Mouse (Mus musculus): Measurements from ENCODE around the gene Nppa.
"Not testable (repeated sequence)": the region's sequence is repeated elsewhere in the genome, so short reads cannot be mapped to it uniquely, and the experiment has no call there.

The Nppa gene

DNA sequence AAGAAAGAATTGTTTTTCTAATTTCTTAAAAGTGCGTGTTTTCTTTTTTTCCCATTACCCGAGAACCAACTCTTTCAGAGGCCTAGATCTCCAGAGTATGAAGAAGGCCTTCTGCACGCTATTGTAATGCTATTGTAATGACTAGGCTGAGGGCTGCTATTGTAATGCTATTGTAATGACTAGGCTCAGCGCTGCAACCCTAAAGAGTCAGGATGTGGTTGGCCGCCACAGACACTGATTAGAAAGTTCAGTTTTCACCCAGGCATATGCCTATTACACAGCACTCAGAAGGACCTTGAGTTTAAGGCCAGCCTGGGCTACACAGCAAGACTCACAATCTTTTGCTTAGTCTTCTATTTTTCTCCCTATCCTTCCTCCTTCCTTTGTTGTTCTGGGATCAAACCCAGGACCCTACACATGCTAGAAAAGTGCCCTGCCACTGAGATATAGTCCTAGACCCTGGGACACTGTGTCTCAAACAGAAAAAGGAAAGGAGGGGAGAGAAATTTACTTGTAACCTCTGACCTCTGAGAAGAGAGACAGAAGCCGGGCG, 33.4 kb downstream of the Nppa start:
- no peak for DNase-seq (ENCODE audit: low read depth, low spot score)
- Histone ChIP-seq H3K27me3 (ENCODE audit: control insufficient read depth, insufficient read depth, low read length, poor library complexity, severe bottlenecking) (no peaks in the 10 kb centered on the region), H3K36me3 (ENCODE audit: control insufficient read depth, insufficient read depth, low read length, poor library complexity, severe bottlenecking) (peaks cover 4% of the 10 kb centered on the region; the same call in 1 of the 2 replicates)

DNA sequence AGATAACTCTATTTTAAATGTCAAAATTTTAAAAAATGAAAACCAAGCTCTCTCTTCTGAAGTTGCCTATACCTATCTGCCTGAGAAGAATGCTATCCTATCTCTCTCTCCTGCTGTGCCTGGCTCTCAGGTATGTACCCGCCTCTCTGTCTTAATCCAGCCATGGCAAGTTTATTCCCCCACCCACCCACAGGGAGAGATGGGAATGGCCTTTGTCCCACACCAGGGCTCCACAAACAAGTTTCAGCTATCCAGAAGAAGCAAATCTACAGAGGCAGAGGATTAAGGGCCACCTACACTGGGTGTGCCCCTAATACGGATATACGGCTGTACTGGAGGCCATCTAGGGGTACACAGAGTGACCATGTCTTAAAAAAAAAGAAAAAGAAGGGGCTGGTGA, 34.9 kb downstream of the Nppa start:
- no peaks in the 10 kb centered on the region for H3K27me3 ChIP-seq (ENCODE audit: control insufficient read depth, insufficient read depth, low read length, poor library complexity, severe bottlenecking)
- no peak for DNase-seq (ENCODE audit: low read depth, low spot score)
- H3K36me3 ChIP-seq (ENCODE audit: control insufficient read depth, insufficient read depth, low read length, poor library complexity, severe bottlenecking) = peaks cover 4% of the 10 kb centered on the region; the same call in 1 of the 2 replicates

DNA sequence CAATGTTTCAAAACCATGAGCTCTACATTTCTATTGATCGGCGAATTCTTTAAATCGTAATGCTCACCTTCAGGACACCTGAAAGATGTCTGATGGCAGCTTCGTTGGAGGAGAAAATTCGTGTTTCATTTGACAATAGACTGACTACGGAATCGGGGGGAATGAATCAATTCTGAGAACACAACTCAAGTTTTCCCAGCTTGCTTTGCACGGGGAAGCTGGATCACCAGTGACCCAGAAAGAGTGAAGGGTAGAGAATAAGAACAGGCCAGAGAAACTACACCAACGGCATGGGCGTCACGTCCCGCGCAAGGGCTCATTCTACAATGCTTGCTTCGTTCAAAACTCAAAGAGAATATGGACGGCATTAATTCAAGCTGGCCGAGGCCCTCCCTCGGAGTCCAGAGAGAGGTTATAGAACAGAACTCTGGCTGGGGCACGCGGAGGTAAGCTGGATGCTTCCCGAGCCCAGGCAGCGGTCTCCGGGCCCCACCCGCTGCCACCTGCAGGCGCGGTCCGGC, 37.6 kb downstream of the Nppa start:
- H3K36me3 ChIP-seq (ENCODE audit: control insufficient read depth, insufficient read depth, low read length, poor library complexity, severe bottlenecking) = no peaks in the 10 kb centered on the region
- no peak for DNase-seq (ENCODE audit: low read depth, low spot score)
- no peaks in the 10 kb centered on the region for H3K27me3 ChIP-seq (ENCODE audit: control insufficient read depth, insufficient read depth, low read length, poor library complexity, severe bottlenecking)

DNA sequence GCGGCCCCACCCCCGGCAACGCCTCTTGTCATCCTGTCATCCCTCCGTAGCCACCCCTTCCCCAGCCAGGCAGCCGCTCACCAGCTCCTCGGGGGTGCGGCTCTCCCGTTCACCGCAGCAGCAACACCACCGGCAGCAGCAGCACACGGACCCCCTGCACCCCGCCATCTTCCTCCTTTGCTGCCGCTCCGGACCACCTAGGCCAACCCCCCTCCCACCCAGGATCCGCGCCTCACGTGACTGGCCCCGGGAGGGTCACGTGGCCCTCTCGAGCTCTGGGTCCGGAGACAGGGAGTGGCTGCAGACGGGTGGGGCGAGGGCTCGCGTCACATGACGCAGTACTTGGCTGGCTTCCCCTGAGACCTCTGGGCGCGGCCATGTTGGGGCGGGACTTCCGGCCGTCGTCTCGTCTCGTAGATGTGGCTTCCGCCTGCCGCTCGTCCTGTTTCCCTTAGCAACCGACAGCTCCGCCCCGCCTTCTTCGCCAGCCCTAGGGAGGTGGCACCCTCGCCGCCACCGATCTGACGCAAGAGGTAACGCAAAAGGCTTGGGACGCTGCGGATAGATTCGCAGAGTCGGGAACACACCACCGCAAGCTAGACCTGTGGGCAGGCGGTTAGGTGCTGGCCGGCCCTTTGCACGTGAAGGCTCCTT, 38.2 kb downstream of the Nppa start, which contains the start of the genes Clcn6 and Mthfr:
TSS of gene Clcn6 (minus strand) at position 222 of the 654 bp plus-strand sequence.
TSS of gene Mthfr (plus strand) at position 478 of the 654 bp plus-strand sequence.
- DNase-seq (ENCODE audit: low read depth, low spot score) = peak; percentile 99
- Histone ChIP-seq H3K36me3 (ENCODE audit: control insufficient read depth, insufficient read depth, low read length, poor library complexity, severe bottlenecking) (no peaks in the 10 kb centered on the region), H3K27me3 (ENCODE audit: control insufficient read depth, insufficient read depth, low read length, poor library complexity, severe bottlenecking) (no peaks in the 10 kb centered on the region)

DNA sequence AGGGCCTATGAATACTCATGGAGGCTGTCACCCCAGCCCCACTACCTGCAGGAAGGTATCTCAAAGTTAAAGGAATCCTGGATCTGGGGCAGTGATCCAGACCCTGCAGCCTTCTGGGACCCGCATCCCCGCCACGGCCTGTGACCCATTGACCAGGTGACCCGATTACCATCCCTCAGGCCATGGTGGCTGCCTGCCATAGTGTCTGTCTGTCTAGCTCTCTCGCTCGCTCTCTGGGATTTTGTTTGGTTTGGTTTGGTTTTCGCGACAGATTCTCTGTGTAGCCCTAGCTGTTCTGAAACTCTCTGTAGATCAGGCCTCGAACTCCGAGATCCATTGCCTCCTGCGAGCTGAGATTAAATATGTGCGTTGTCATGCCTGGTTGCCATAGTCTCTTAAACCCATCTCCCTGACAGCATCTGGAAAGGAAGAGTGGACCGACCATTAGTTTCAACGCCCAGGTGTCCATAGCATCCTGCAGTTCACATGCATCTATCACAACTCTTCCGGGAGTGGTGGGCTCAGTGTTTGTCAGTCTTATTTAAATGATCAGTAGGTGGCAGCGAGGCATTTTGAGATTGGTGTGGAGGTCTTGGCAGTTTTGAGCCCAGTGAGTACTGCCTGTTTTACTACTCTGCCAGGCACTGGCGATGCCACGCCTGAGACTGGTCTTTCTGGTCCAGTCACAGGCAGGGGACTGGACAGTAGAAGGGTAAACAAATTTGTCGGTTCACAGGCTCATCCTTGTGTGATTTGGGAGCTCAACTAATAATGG, 38.9 kb downstream of the Nppa start:
- no peaks in the 10 kb centered on the region for H3K27me3 ChIP-seq (ENCODE audit: control insufficient read depth, insufficient read depth, low read length, poor library complexity, severe bottlenecking)
- peak; percentile 23 for DNase-seq (ENCODE audit: low read depth, low spot score)
- no peaks in the 10 kb centered on the region for H3K36me3 ChIP-seq (ENCODE audit: control insufficient read depth, insufficient read depth, low read length, poor library complexity, severe bottlenecking)

DNA sequence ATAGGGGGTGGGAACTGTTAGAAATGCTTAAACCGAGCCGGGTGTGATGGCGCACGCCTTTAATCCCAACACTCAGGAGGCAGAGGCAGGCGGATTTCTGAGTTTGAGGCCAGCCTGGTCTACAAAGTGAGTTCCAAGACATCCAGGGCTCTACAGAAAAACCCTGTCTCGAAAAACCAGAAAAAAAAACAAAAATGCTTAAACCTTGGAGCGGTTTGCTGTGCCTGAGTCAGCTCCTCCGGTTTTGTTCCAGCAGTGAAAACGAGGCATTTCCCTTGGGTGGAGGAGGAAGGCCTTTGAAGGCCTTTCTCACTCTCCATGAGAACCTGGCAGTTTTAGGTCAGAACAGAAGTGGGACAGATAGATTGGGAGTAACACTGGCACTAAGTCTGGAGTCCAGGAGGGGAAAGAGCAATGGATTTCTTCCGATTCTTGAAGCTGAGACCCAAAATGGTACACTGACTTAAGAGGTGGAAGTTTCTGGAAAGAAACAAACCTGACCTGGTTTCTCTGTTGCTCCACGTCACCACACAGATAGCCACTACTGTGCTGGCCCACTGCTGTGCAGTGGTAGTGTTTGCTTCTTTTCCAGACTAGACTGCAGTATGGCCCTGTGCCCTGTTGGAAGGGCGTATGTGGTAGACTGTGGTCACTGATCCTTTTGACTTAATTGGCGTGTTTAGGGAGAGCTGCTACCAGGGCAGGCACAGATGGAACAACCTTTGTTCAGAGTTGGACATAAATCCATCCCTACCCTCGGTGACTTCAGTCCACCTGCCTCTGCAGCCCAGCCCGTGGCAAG, 39.7 kb downstream of the Nppa start:
- peak; percentile 4 for DNase-seq (ENCODE audit: low read depth, low spot score)
- Histone ChIP-seq H3K27me3 (ENCODE audit: control insufficient read depth, insufficient read depth, low read length, poor library complexity, severe bottlenecking) (no peaks in the 10 kb centered on the region), H3K36me3 (ENCODE audit: control insufficient read depth, insufficient read depth, low read length, poor library complexity, severe bottlenecking) (no peaks in the 10 kb centered on the region)

DNA sequence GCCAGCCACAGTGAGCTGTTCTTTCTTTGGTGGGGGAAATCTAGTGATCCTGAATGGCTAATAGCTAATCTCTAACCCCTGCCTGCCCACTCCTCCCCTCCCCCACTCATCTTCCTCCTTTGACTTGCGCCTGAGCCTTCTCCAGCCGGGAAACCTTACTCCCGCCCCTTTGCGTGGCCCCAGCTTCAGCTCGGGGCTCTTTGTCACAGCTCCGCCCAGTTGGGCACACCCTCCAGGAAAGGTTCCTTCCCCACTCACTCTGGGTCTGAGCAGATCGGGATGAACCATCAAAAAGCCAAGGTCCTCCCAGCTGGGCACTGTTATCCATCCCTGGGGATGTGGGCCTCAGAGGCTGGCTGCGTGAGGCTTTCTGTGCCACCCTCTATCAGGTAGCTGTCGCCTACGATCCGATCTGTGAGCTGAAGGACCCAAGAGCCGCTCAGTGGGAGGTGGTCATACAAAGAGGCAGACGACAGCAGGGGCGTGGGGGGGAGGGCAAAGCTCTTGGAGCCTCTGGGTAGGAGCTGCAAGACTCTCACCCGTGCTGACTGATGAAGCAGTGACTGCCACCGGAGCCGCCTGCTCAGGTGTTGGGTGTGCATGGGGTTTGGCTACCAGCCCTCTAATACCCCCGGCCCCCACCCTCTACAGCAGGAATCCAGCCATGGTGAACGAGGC, 40.5 kb downstream of the Nppa start:
- H3K36me3 ChIP-seq (ENCODE audit: control insufficient read depth, insufficient read depth, low read length, poor library complexity, severe bottlenecking) = no peaks in the 10 kb centered on the region
- DNase-seq (ENCODE audit: low read depth, low spot score) = peak; percentile 38
- H3K27me3 ChIP-seq (ENCODE audit: control insufficient read depth, insufficient read depth, low read length, poor library complexity, severe bottlenecking) = no peaks in the 10 kb centered on the region

DNA sequence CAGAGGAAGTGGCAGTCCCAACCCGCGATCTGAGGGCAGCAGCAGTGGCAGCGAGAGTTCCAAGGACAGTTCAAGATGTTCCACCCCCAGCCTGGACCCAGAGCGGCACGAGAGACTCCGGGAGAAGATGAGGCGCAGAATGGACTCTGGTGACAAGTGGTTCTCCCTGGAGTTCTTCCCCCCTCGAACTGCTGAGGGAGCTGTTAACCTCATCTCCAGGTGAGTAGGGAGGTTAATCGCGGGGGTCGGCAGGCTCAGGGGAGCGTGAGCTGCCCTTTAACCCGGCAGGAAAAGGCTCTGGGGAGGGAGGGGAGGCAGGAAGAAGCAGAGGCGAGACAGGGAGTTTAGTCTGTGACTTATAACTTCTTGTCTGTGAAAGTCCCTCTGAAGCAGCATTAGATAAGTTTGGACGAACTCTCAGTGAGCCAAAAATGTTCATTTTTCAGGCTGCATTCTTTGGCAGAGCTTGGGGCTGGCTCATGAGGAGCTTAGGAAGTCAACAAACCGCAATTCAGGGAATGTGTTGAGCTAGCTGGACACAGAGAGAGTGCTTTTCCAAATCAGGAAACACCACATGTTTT, 41.2 kb downstream of the Nppa start:
- peak; percentile 25 for DNase-seq (ENCODE audit: low read depth, low spot score)
- no peaks in the 10 kb centered on the region for H3K36me3 ChIP-seq (ENCODE audit: control insufficient read depth, insufficient read depth, low read length, poor library complexity, severe bottlenecking)

DNA sequence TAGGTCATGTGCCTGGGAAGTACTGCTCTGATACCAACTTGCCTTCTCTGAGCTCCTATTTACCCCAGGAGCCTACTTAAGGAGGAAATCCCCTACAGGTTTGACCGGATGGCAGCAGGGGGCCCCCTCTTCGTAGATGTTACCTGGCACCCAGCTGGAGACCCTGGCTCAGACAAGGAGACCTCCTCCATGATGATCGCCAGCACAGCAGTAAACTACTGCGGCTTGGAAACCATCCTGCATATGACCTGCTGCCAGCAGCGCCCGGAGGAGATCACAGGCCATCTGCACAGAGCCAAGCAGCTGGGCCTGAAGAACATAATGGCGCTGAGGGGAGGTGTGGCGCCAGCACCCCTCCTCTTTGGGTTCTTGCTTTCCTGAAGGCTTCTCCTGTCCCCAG, 42.8 kb downstream of the Nppa start:
- DNase-seq (ENCODE audit: low read depth, low spot score); H3K27me3 ChIP-seq (ENCODE audit: control insufficient read depth, insufficient read depth, low read length, poor library complexity, severe bottlenecking); H3K36me3 ChIP-seq (ENCODE audit: control insufficient read depth, insufficient read depth, low read length, poor library complexity, severe bottlenecking): not testable (repeated sequence)

More for the DNA sequence above, 41.2 kb downstream of the Nppa start:
- no peaks in the 10 kb centered on the region for H3K27me3 ChIP-seq (ENCODE audit: control insufficient read depth, insufficient read depth, low read length, poor library complexity, severe bottlenecking)

DNA sequence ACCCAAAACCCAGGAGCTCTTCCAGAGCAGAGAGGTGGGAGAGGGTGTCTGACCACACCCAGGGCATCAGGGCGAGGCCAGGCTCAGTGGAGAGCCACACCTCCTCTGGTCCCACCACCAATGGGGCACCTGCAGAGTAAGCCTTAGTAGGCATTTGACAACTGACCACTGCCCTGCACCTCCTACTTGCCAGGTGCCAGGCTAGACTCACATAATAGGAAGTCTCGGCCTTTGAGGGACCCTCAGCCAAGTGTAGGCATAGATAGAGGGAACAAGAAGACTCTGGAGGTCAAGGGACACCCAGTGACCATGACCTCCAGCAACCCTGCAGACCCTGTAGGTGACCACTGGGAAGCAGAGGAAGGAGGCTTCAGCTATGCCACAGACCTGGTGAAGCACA, 43.6 kb downstream of the Nppa start:
- Histone ChIP-seq H3K27me3 (ENCODE audit: control insufficient read depth, insufficient read depth, low read length, poor library complexity, severe bottlenecking) (no peaks in the 10 kb centered on the region), H3K36me3 (ENCODE audit: control insufficient read depth, insufficient read depth, low read length, poor library complexity, severe bottlenecking) (no peaks in the 10 kb centered on the region)
- no peak for DNase-seq (ENCODE audit: low read depth, low spot score)

DNA sequence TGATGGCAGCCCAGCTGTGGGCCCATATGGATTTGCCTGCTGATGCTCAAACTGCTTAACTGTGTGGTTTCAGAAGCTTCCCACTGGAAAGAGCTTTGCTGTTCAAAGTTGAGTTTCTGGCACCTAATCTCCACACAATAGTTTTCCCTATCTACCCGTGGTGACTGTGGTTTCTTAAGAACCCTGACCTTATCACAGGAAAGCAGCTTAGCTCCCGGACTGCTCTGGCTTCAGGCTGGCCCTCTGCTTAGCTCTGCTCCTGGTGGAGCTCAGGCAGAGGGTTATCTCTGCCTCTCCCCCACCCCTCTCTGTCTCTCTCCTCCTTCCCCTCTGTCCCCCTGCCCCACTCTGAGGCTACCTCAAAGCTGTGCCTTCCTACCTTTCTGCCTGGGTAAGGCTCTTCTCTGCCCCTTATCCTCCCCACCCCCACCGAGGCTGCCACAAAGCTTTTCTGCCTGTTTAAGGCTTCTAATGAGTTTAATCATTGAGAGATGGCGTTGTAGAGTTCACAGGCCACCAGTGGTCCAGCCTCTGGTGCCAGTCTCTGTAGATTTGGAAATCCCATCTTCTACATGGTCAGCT, 46.0 kb downstream of the Nppa start:
- no peaks in the 10 kb centered on the region for H3K27me3 ChIP-seq (ENCODE audit: control insufficient read depth, insufficient read depth, low read length, poor library complexity, severe bottlenecking)
- DNase-seq (ENCODE audit: low read depth, low spot score) = no peak
- H3K36me3 ChIP-seq (ENCODE audit: control insufficient read depth, insufficient read depth, low read length, poor library complexity, severe bottlenecking) = no peaks in the 10 kb centered on the region

DNA sequence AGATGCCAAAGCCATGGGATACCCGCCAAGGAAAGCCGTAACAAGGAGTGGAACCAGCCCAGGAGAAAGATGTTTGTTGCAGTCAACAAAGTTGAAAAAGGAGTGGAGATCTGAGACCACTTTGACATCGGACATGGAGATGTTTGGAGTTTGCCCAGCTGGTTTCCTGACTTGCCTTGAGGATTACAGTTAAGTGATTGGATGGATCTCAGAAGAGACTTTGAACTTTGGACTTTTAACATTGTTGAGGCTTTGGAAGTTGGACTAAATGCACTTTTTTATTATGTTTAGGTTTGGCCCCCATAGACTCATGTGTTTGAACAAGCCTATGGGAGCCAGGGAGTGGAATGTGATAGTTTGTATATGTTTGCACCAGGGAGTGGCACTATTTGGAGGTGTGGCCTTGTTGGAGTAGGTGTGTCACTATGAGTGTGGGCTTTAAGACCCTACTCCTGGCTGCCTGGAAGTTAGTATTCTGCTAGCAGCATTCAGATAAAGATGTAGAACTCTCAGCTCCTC, 49.9 kb downstream of the Nppa start:
- H3K27me3 ChIP-seq (ENCODE audit: control insufficient read depth, insufficient read depth, low read length, poor library complexity, severe bottlenecking); DNase-seq (ENCODE audit: low read depth, low spot score); H3K36me3 ChIP-seq (ENCODE audit: control insufficient read depth, insufficient read depth, low read length, poor library complexity, severe bottlenecking): not testable (repeated sequence)

DNA sequence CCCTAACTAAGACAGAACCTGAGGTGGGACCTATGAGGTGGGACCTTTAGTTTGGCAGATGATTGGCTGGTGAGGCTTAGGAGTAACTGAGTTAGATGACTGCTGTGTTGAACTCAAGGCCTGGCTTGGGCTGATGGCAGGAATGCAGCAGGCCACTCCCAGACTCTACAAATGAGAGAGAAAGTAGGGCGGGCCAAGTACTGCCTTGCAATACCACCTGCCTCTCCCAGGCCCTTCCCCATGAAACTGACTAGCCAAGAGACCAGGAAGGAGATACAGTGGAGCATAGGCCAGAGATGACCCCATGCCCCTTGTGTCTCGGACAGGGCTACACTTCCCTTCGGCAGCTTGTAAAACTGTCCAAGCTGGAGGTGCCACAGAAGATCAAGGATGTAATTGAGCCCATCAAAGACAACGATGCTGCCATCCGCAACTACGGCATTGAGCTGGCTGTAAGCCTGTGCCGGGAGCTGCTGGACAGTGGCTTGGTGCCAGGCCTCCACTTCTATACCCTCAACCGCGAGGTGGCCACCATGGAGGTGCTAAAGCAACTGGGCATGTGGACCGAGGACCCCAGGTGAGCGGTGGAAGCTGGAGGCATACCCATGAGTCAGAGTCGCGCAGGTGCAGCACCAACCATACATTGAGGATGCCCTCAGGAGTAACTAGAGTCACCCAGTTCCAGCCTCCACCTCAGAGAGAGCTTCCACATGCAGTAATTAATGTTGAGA, 50.7 kb downstream of the Nppa start:
- DNase-seq (ENCODE audit: low read depth, low spot score) = no peak
- Histone ChIP-seq H3K36me3 (ENCODE audit: control insufficient read depth, insufficient read depth, low read length, poor library complexity, severe bottlenecking) (no peaks in the 10 kb centered on the region; the same call in 1 of the 2 replicates), H3K27me3 (ENCODE audit: control insufficient read depth, insufficient read depth, low read length, poor library complexity, severe bottlenecking) (no peaks in the 10 kb centered on the region)

All from splenic B cell, adult 2 months (primary cell).